Mouse (Mus musculus): ENCODE measurements at regions not wholly inside any gene's neighbourhood (a gene's known extent, or its start where the extent isn't known, plus 50 kb on each side); places are given as distances from the start of the nearest gene placed in this dataset.
"Not testable (repeated sequence)": the region's sequence is repeated elsewhere in the genome, so short reads cannot be mapped to it uniquely, and the experiment has no call there.

- ATAC-seq, result no peak
- no peaks in the 10 kb centered on the region for H3K36me3 ChIP-seq
- H3K9ac ChIP-seq, result no peak overlapping the region
- H3K27ac ChIP-seq, result no peak overlapping the region
- no peaks in the 10 kb centered on the region for H3K4me1 ChIP-seq
- no peaks in the 10 kb centered on the region for H3K9me3 ChIP-seq (replicated peaks)
- no peaks in the 10 kb centered on the region for H3K27me3 ChIP-seq (replicated peaks)
- no peak overlapping the region for H3K4me3 ChIP-seq
- no peak overlapping the region for H3K4me2 ChIP-seq
- WGBS (ENCODE audit: insufficient replicate concordance), result 57% methylated on average over 5 of the region's 5 CpGs
Measured at GRCm38 (mm10) chr11:27105920-27106319, 512.1 kb upstream of the Vrk2 start.

- Histone ChIP-seq H3K4me2 (no peak overlapping the region), H3K27ac (no peak overlapping the region), H3K4me3 (no peak overlapping the region), H3K27me3 (replicated peaks) (no peaks in the 10 kb centered on the region), H3K9ac (no peak overlapping the region), H3K9me3 (replicated peaks) (no peaks in the 10 kb centered on the region), H3K4me1 (no peaks in the 10 kb centered on the region), H3K36me3 (no peaks in the 10 kb centered on the region)
- ATAC-seq, result no peak
Measured at GRCm38 (mm10) chr11:27102906-27103305, 509.1 kb upstream of the Vrk2 start.

GRCm38 (mm10) chr11:27102045-27102444 is 508.2 kb upstream of the Vrk2 start:
- Histone ChIP-seq H3K4me1 (no peaks in the 10 kb centered on the region), H3K27me3 (replicated peaks) (no peaks in the 10 kb centered on the region), H3K27ac (no peak overlapping the region), H3K9me3 (replicated peaks) (no peaks in the 10 kb centered on the region), H3K4me3 (no peak overlapping the region), H3K4me2 (no peak overlapping the region), H3K36me3 (no peaks in the 10 kb centered on the region), H3K9ac (no peak overlapping the region)
- no peak for ATAC-seq
- WGBS (ENCODE audit: insufficient replicate concordance), result 80% methylated on average over 2 of the region's 2 CpGs

GRCm38 (mm10) chr11:27096615-27097014 is 502.8 kb upstream of the Vrk2 start:
- H3K4me1 ChIP-seq, result no peaks in the 10 kb centered on the region
- ATAC-seq, result no peak

GRCm38 (mm10) chr11:27095460-27095859 is 501.7 kb upstream of the Vrk2 start:
- H3K36me3 ChIP-seq, ATAC-seq: not testable (repeated sequence)

More at GRCm38 (mm10) chr11:27096615-27097014, 502.8 kb upstream of the Vrk2 start:
- no peaks in the 10 kb centered on the region for H3K9me3 ChIP-seq (replicated peaks)
- no peak overlapping the region for H3K4me3 ChIP-seq
- H3K27me3 ChIP-seq (replicated peaks), result no peaks in the 10 kb centered on the region
- H3K9ac ChIP-seq, result no peak overlapping the region
- no peak overlapping the region for H3K4me2 ChIP-seq
- no peaks in the 10 kb centered on the region for H3K36me3 ChIP-seq
- H3K27ac ChIP-seq, result no peak overlapping the region

GRCm38 (mm10) chr11:27086516-27086915 is 492.7 kb upstream of the Vrk2 start:
- H3K27ac ChIP-seq, result no peak overlapping the region
- H3K4me3 ChIP-seq, result no peak overlapping the region
- 38% methylated on average over 1 of the region's 1 CpGs for WGBS (ENCODE audit: insufficient replicate concordance)
- H3K9ac ChIP-seq, result no peak overlapping the region
- H3K9me3 ChIP-seq (replicated peaks), result no peaks in the 10 kb centered on the region
- ATAC-seq, result no peak
- H3K36me3 ChIP-seq, result no peaks in the 10 kb centered on the region
- H3K4me2 ChIP-seq, result no peak overlapping the region
- H3K4me1 ChIP-seq, result no peaks in the 10 kb centered on the region
- no peaks in the 10 kb centered on the region for H3K27me3 ChIP-seq (replicated peaks)

More at GRCm38 (mm10) chr11:27095460-27095859, 501.7 kb upstream of the Vrk2 start:
- H3K4me3 ChIP-seq; H3K27ac ChIP-seq; H3K4me2 ChIP-seq; H3K9ac ChIP-seq; H3K4me1 ChIP-seq; H3K27me3 ChIP-seq (replicated peaks); H3K9me3 ChIP-seq (replicated peaks): not testable (repeated sequence)

GRCm38 (mm10) chr11:27081188-27081587 is 487.4 kb upstream of the Vrk2 start:
- H3K4me2 ChIP-seq, result no peak overlapping the region
- H3K27ac ChIP-seq, result no peak overlapping the region
- H3K36me3 ChIP-seq, result no peaks in the 10 kb centered on the region
- H3K4me1 ChIP-seq, result no peaks in the 10 kb centered on the region
- no peak overlapping the region for H3K9ac ChIP-seq
- ATAC-seq, result no peak
- no peaks in the 10 kb centered on the region for H3K9me3 ChIP-seq (replicated peaks)
- H3K4me3 ChIP-seq, result no peak overlapping the region
- no peaks in the 10 kb centered on the region for H3K27me3 ChIP-seq (replicated peaks)

- Histone ChIP-seq H3K36me3 (no peaks in the 10 kb centered on the region), H3K4me1 (no peaks in the 10 kb centered on the region), H3K4me2 (no peak overlapping the region), H3K27me3 (replicated peaks) (no peaks in the 10 kb centered on the region), H3K27ac (no peak overlapping the region), H3K9ac (no peak overlapping the region), H3K4me3 (no peak overlapping the region), H3K9me3 (replicated peaks) (no peaks in the 10 kb centered on the region)
- ATAC-seq, result no peak
Measured at GRCm38 (mm10) chr11:27070381-27070780, 476.6 kb upstream of the Vrk2 start.

- ATAC-seq, result no peak
- WGBS (ENCODE audit: insufficient replicate concordance), result 27% methylated on average over 1 of the region's 1 CpGs
Measured at GRCm38 (mm10) chr11:27027243-27027852, 433.5 kb upstream of the Vrk2 start.

GRCm38 (mm10) chr11:27025500-27025899 is 431.7 kb upstream of the Vrk2 start:
- no peak overlapping the region for H3K4me2 ChIP-seq
- no peaks in the 10 kb centered on the region for H3K36me3 ChIP-seq
- WGBS (ENCODE audit: insufficient replicate concordance), result 51% methylated on average over 2 of the region's 2 CpGs

More at GRCm38 (mm10) chr11:27027243-27027852, 433.5 kb upstream of the Vrk2 start:
- Histone ChIP-seq H3K27me3 (replicated peaks) (no peaks in the 10 kb centered on the region), H3K4me1 (no peaks in the 10 kb centered on the region), H3K4me2 (no peak overlapping the region), H3K9ac (no peak overlapping the region), H3K36me3 (no peaks in the 10 kb centered on the region), H3K9me3 (replicated peaks) (no peaks in the 10 kb centered on the region), H3K27ac (no peak overlapping the region), H3K4me3 (no peak overlapping the region)

GRCm38 (mm10) chr11:26996292-26997099 is 402.7 kb upstream of the Vrk2 start:
- H3K36me3 ChIP-seq, result no peaks in the 10 kb centered on the region
- no peak overlapping the region for H3K27ac ChIP-seq
- no peak overlapping the region for H3K4me3 ChIP-seq
- H3K9ac ChIP-seq, result no peak overlapping the region
- WGBS (ENCODE audit: insufficient replicate concordance), result 37% methylated on average over 3 of the region's 3 CpGs
- H3K4me1 ChIP-seq, result no peaks in the 10 kb centered on the region
- H3K9me3 ChIP-seq (replicated peaks), result no peaks in the 10 kb centered on the region
- H3K4me2 ChIP-seq, result no peak overlapping the region
- H3K27me3 ChIP-seq (replicated peaks), result no peaks in the 10 kb centered on the region
- no peak for ATAC-seq

More at GRCm38 (mm10) chr11:27025500-27025899, 431.7 kb upstream of the Vrk2 start:
- H3K9ac ChIP-seq, result no peak overlapping the region
- H3K27ac ChIP-seq, result no peak overlapping the region
- H3K4me1 ChIP-seq, result no peaks in the 10 kb centered on the region
- no peak overlapping the region for H3K4me3 ChIP-seq
- no peaks in the 10 kb centered on the region for H3K27me3 ChIP-seq (replicated peaks)
- no peak for ATAC-seq
- no peaks in the 10 kb centered on the region for H3K9me3 ChIP-seq (replicated peaks)

- H3K36me3 ChIP-seq, result no peaks in the 10 kb centered on the region
- no peaks in the 10 kb centered on the region for H3K4me1 ChIP-seq
- no peak overlapping the region for H3K27ac ChIP-seq
- no peak overlapping the region for H3K4me3 ChIP-seq
- WGBS (ENCODE audit: insufficient replicate concordance), result 68% methylated on average over 7 of the region's 7 CpGs
- H3K4me2 ChIP-seq, result no peak overlapping the region
- no peaks in the 10 kb centered on the region for H3K9me3 ChIP-seq (replicated peaks)
- H3K27me3 ChIP-seq (replicated peaks), result no peaks in the 10 kb centered on the region
- no peak for ATAC-seq
- no peak overlapping the region for H3K9ac ChIP-seq
Measured at GRCm38 (mm10) chr11:26981216-26981615, 387.4 kb upstream of the Vrk2 start.
